Mouse (Mus musculus): ENCODE measurements around the gene Tor2a. TPM values are rescaled to one million over a fixed set of nuclear protein-coding genes. Genes with fewer than 3 reads are reported as not detected.

Gene Tor2a
- 59.2 and 60.4 TPM in 2 replicates for polyA plus RNA-seq (2015; fragmentation: Nextera tagmentation; extraction: Ambion mirVana)

GRCm38 (mm10) chr2:32757056-32757845, at the start of gene Tor2a:
Gene Tor2a (plus strand): TSS chr2:32757234.
- Histone ChIP-seq H3K4me1 (replicated peaks; ENCODE audit: control insufficient read depth, insufficient read depth, low read length) (no peaks in the 10 kb centered on the region; the same call in 1 of the 2 replicates), H3K36me3 (ENCODE audit: control insufficient read depth, insufficient read depth) (peaks cover 44% of the 10 kb centered on the region; the same call in 1 of the 2 replicates), H3K4me3 (ENCODE audit: low read depth, low read length) (peak within 1 kb of the TSS; percentile 63), H3K9ac (ENCODE audit: low read depth, low read length) (peak within 1 kb of the TSS; percentile 79), H3K27ac (ENCODE audit: low read depth, low read length) (peak within 1 kb of the TSS; percentile 85), H3K27me3 (replicated peaks; ENCODE audit: control insufficient read depth, insufficient read depth, low read length) (no peaks in the 10 kb centered on the region), H3K9me3 (ENCODE audit: control insufficient read depth) (no peaks in the 10 kb centered on the region), H3K4me2 (replicated peaks; ENCODE audit: low read depth) (peak within 1 kb of the TSS; percentile 74)
- WGBS: under 1% methylated on average over 62 of the region's 66 CpGs
- peak; percentile 93 for ATAC-seq
- peak; percentile 95 for TF ChIP-seq CTCF (IDR thresholded peaks at IDR 0.05; ENCODE audit: low read depth)

- WGBS: 31% methylated on average over 3 of the region's 3 CpGs
- no peak for ATAC-seq
- H3K4me3 ChIP-seq (ENCODE audit: low read depth, low read length): no peak overlapping the region
- H3K4me2 ChIP-seq (replicated peaks; ENCODE audit: low read depth): no peak overlapping the region
- H3K4me1 ChIP-seq (replicated peaks; ENCODE audit: control insufficient read depth, insufficient read depth, low read length): peaks cover 7% of the 10 kb centered on the region; the same call in 1 of the 2 replicates
- H3K9ac ChIP-seq (ENCODE audit: low read depth, low read length): no peak overlapping the region
- H3K27me3 ChIP-seq (replicated peaks; ENCODE audit: control insufficient read depth, insufficient read depth, low read length): no peaks in the 10 kb centered on the region
- no peaks in the 10 kb centered on the region for H3K9me3 ChIP-seq (ENCODE audit: control insufficient read depth)
- peak; percentile 89 for TF ChIP-seq CTCF (IDR thresholded peaks at IDR 0.05; ENCODE audit: low read depth)
- no peak overlapping the region for H3K27ac ChIP-seq (ENCODE audit: low read depth, low read length)
- peaks cover 66% of the 10 kb centered on the region for H3K36me3 ChIP-seq (ENCODE audit: control insufficient read depth, insufficient read depth)
Measured at GRCm38 (mm10) chr2:32708643-32709042, 48.4 kb upstream of the Tor2a start.

DNA sequence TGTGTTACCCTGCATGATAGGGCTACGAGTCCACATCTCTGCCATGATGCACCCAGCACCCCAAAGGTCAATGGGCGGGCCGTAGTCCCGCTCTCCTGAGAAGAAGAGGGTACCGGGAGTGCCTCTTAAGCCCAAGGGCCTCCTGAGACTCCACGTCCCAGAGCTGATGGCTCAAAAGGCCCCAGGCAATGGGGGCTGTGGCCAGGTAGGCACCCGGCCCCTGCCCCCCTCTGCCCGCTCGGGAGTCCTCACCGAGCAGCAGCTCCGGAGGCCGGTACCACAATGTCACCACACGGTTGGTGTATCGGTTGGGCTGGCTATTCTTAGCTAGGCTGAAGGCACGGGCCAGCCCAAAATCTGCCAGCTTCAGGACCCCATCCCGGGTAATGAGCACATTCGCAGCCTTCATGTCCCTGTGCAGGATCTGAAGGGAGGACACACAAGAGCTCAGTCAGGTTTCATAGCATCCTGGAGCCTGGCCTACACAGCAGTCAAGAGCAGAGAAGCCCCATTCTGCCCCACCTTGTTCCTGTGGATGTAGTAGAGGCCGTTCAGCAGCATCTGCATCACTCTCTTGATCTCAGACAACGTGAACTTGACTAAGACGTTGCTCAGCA, 47.4 kb upstream of the Tor2a start:
- Histone ChIP-seq H3K4me2 (replicated peaks; ENCODE audit: low read depth) (no peak overlapping the region), H3K4me1 (replicated peaks; ENCODE audit: control insufficient read depth, insufficient read depth, low read length) (peaks cover 13% of the 10 kb centered on the region; the same call in 1 of the 2 replicates), H3K4me3 (ENCODE audit: low read depth, low read length) (no peak overlapping the region), H3K36me3 (ENCODE audit: control insufficient read depth, insufficient read depth) (peaks cover 59% of the 10 kb centered on the region), H3K9ac (ENCODE audit: low read depth, low read length) (no peak overlapping the region), H3K9me3 (ENCODE audit: control insufficient read depth) (no peaks in the 10 kb centered on the region), H3K27ac (ENCODE audit: low read depth, low read length) (peak overlapping the region; percentile 28; the same call in 1 of the 2 replicates), H3K27me3 (replicated peaks; ENCODE audit: control insufficient read depth, insufficient read depth, low read length) (no peaks in the 10 kb centered on the region)
- no peak for TF ChIP-seq CTCF (IDR thresholded peaks at IDR 0.05; ENCODE audit: low read depth)
- 86% methylated on average over 20 of the region's 20 CpGs for WGBS
- no peak for ATAC-seq

DNA sequence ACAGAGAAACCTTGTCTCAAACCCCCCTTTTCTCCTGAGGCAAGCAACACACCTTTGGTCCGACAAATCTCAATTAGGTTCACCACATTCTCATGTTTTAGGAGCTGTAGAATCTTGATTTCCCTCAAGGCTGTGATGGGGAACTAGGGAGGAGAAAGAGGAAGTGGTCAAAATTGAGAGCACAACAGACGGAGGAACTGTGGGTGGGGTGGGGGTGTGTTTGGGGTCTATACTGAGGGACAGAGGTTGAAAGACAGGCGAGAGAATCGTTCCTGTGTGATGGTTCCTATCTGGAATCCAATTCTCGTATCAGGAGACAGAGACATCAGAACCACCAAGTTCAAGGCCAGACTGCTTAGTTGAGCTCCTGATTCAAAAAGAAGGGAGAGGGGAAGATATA, 46.6 kb upstream of the Tor2a start:
- H3K36me3 ChIP-seq (ENCODE audit: control insufficient read depth, insufficient read depth): peaks cover 51% of the 10 kb centered on the region
- 74% methylated on average over 5 of the region's 5 CpGs for WGBS
- no peak for TF ChIP-seq CTCF (IDR thresholded peaks at IDR 0.05; ENCODE audit: low read depth)
- no peak overlapping the region for H3K9ac ChIP-seq (ENCODE audit: low read depth, low read length)
- H3K4me2 ChIP-seq (replicated peaks; ENCODE audit: low read depth): no peak overlapping the region
- no peak overlapping the region for H3K4me3 ChIP-seq (ENCODE audit: low read depth, low read length)
- no peaks in the 10 kb centered on the region for H3K9me3 ChIP-seq (ENCODE audit: control insufficient read depth)
- peaks cover 13% of the 10 kb centered on the region; the same call in 1 of the 2 replicates for H3K4me1 ChIP-seq (replicated peaks; ENCODE audit: control insufficient read depth, insufficient read depth, low read length)
- H3K27me3 ChIP-seq (replicated peaks; ENCODE audit: control insufficient read depth, insufficient read depth, low read length): no peaks in the 10 kb centered on the region
- ATAC-seq: no peak
- H3K27ac ChIP-seq (ENCODE audit: low read depth, low read length): no peak overlapping the region

DNA sequence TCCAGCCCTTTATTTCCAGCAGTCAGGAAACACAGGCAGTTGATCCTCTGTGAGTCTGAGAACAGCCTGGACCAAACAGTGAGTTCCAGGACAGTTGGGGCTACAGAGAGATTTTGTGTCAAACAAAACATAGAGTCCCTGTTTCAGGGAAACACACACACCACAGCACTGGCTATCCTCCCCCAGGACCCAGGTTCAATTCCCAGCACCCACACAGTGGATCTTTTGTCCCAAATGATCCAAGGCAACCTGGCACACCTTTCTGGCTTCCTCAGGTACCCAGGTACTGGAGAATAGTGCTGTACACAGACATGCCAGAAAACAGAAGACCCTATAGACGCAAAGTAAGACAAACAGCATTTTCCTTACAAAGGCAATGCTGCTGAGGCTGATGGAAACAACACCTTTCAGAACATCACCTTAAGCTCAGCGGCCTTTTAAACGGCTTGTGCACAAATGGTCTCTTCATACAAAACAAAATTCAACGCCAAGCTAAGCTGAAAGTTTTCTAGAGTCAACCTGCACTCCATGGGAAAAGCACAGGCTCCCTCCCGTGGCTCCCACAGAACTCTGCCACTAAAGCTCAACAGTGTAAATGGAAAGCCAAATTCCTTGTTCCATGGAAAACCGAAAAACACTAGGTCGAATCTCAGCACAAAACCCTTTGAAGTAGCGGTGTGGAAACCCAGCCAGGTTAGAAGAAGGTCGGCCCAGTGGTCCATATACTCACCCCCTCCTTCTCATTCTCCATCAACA, 45.6 kb upstream of the Tor2a start:
- peak overlapping the region; percentile 80 for H3K27ac ChIP-seq (ENCODE audit: low read depth, low read length)
- peak; percentile 41; the same call in 1 of the 2 replicates for TF ChIP-seq CTCF (IDR thresholded peaks at IDR 0.05; ENCODE audit: low read depth)
- no peaks in the 10 kb centered on the region for H3K9me3 ChIP-seq (ENCODE audit: control insufficient read depth)
- peak overlapping the region; percentile 74 for H3K4me2 ChIP-seq (replicated peaks; ENCODE audit: low read depth)
- H3K9ac ChIP-seq (ENCODE audit: low read depth, low read length): peak overlapping the region; percentile 85
- WGBS: 21% methylated on average over 9 of the region's 9 CpGs
- H3K36me3 ChIP-seq (ENCODE audit: control insufficient read depth, insufficient read depth): peaks cover 40% of the 10 kb centered on the region
- H3K4me3 ChIP-seq (ENCODE audit: low read depth, low read length): peak overlapping the region; percentile 89
- no peak for ATAC-seq
- H3K27me3 ChIP-seq (replicated peaks; ENCODE audit: control insufficient read depth, insufficient read depth, low read length): no peaks in the 10 kb centered on the region
- H3K4me1 ChIP-seq (replicated peaks; ENCODE audit: control insufficient read depth, insufficient read depth, low read length): peaks cover 13% of the 10 kb centered on the region; the same call in 1 of the 2 replicates

Measured in intestine, postnatal 0 days (tissue).